Mouse (Mus musculus) embryonic facial prominence, embryonic 11.5 days (tissue): ENCODE measurements around the gene Dolpp1. TPM values are rescaled to one million over a fixed set of nuclear protein-coding genes. Genes with fewer than 3 reads are reported as not detected.

Experiments used
- ATAC-seq: fragments of 200-750 bp; cut with Nextera tagmentation; replicated peaks from 2 replicates; pipeline ENCODE4 v1.8.0; 2017; ENCODE audit warnings: low read depth; ENCODE audit not compliant: insufficient number of reproducible peaks, low FRiP score, low TSS enrichment
- DNase-seq: peaks from one replicate; pipeline ENCODE4 v3.0.0-alpha.2; 2015; ENCODE audit warnings: low spot score
- H3K27ac ChIP-seq: fragments of 300-500 bp; sonication (generic); replicated peaks from 2 replicates; pipeline ENCODE4 v1.5.1; 2014; ENCODE audit warnings: mild to moderate bottlenecking, low read depth, low read length, control low read depth
- H3K27me3 ChIP-seq: fragments of 300-500 bp; sonication (generic); 2 replicates; pipeline ENCODE4 v1.6.1; 2014; ENCODE audit warnings: mild to moderate bottlenecking, low read length, moderate library complexity, mixed read lengths; ENCODE audit not compliant: control insufficient read depth, insufficient read depth
- H3K36me3 ChIP-seq: fragments of 300-500 bp; sonication (generic); replicated peaks from 2 replicates; pipeline ENCODE4 v1.6.1; 2014; ENCODE audit warnings: low read depth, mild to moderate bottlenecking, low read length, moderate library complexity, mixed read lengths; ENCODE audit not compliant: control insufficient read depth, insufficient read depth
- H3K4me1 ChIP-seq: fragments of 300-500 bp; sonication (generic); 2 replicates; pipeline ENCODE4 v1.6.1; 2014; ENCODE audit warnings: low read length, mixed read lengths; ENCODE audit not compliant: control insufficient read depth, insufficient read depth
- H3K4me2 ChIP-seq: fragments of 300-500 bp; sonication (generic); 2 replicates; pipeline ENCODE4 v1.6.1; 2014; ENCODE audit warnings: low read depth, mild to moderate bottlenecking, control low read depth, low read length, moderate library complexity
- H3K4me3 ChIP-seq: fragments of 300-500 bp; sonication (generic); 2 replicates; pipeline ENCODE4 v1.5.1; 2014; ENCODE audit warnings: low read depth, low read length, control low read depth
- H3K9ac ChIP-seq: fragments of 300-500 bp; sonication (generic); replicated peaks from 2 replicates; pipeline ENCODE4 v1.6.1; 2014; ENCODE audit warnings: mild to moderate bottlenecking, control low read depth, low read length
- H3K9me3 ChIP-seq: fragments of 300-500 bp; sonication (generic); replicated peaks from 2 replicates; pipeline ENCODE4 v1.6.1; 2016; ENCODE audit warnings: mild to moderate bottlenecking, low read length, inconsistent platforms, mixed read lengths; ENCODE audit not compliant: control insufficient read depth
- WGBS: fragments of 180-500 bp; shearing (Covaris S2); extraction: QIAGEN DNeasy Blood & Tissue Kit; methylation state at CpG from one replicate; pipeline ENCODE4 v1.1.7; 2014; 5-methylcytosine and 5-hydroxymethylcytosine counted together
- polyA plus RNA-seq: library from polyadenylated mRNA; unstranded; fragments of >200 nt; fragmentation: Nextera tagmentation; extraction: Ambion mirVana; gene quantifications from 2 replicates; pipeline ENCODE4 v1.2.1, GENCODE M21; 2014

Gene Dolpp1
- polyA plus RNA-seq, 1 experiment from 2014 or later, result 29.1 TPM

DNA sequence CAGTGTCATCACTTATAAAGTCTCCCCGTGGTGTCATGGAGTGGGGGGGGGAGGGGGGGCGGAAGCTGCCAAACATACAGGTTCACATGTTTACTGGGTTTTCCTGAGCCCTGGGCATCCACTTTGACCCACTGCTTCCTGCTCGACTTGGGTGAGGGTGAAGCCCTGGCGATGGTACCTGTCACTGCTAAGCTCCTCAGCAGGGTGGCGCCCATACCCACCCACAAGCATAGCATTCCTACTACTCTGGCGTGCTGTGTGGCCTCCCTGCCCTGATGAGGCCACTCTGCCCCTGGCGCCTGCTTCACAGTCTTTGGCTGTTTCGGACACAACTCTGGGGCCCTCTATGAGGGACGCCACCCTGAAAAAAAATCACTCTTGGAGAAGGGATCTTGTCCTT, 35.1 kb upstream of the Dolpp1 start:
- DNase-seq, result no peak
- no peak overlapping the region for H3K4me2 ChIP-seq
- no peaks in the 10 kb centered on the region for H3K27me3 ChIP-seq
- H3K4me3 ChIP-seq, result no peak overlapping the region
- H3K9ac ChIP-seq, result no peak overlapping the region
- WGBS, result 64% methylated on average over 9 of the region's 9 CpGs
- no peaks in the 10 kb centered on the region for H3K9me3 ChIP-seq
- ATAC-seq, result no peak
- H3K36me3 ChIP-seq, result no peaks in the 10 kb centered on the region; the same call in 1 of the 2 replicates
- peaks cover 10% of the 10 kb centered on the region; the same call in 1 of the 2 replicates for H3K4me1 ChIP-seq
- H3K27ac ChIP-seq, result no peak overlapping the region

DNA sequence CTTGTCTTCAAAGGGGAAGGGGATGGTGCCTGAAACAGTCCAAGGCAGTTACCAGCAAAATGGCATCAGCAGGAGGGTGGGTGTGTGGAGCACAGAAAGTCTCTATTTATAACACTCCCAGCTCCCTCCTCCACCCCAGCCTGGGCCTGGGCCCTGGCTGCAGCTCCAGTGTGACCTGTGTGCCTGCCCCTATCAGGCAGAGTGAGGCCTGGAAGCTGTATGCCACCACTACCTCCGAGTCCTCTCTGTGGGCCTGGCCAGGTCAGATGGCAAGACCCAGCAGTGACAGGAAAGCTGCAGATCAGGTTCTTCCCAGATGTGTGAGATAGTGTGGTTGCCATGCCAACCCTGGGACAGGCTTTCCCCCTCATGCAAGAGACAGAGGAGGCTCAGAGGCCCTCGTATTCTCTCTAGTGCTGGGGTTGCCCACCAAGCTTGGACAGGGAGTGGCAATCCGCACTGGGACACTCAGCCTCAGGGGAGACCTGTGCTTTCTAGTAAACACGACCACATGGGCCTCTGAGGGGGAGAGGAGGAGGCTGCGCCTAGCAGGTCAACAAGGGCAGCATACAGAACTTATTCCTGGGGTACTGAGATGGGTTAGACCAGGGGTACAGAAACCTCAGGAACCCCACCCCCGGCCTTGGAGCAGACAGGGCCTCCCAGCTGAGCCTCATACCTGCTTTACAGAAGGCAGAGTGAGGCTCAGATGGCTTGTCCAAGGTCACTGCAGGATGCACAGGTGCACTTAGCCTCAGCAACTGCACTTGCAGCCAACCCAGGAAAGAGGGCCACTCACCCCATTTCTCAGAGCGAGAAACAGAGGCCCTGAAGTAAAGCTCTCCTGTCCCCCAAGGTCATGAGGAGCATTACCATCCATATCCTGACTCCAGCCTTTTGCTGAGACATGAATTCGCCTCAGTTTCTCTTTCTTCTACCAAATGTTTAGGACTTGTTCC, 34.2 kb upstream of the Dolpp1 start:
- Histone ChIP-seq H3K27me3 (no peaks in the 10 kb centered on the region), H3K9me3 (no peaks in the 10 kb centered on the region), H3K36me3 (no peaks in the 10 kb centered on the region), H3K9ac (peak overlapping the region; percentile 18), H3K4me3 (peak overlapping the region; percentile 75), H3K4me1 (peaks cover 10% of the 10 kb centered on the region; the same call in 1 of the 2 replicates), H3K27ac (no peak overlapping the region), H3K4me2 (peak overlapping the region; percentile 87)
- WGBS, result 50% methylated on average over 8 of the region's 8 CpGs
- no peak for ATAC-seq
- DNase-seq, result peak; percentile 38

DNA sequence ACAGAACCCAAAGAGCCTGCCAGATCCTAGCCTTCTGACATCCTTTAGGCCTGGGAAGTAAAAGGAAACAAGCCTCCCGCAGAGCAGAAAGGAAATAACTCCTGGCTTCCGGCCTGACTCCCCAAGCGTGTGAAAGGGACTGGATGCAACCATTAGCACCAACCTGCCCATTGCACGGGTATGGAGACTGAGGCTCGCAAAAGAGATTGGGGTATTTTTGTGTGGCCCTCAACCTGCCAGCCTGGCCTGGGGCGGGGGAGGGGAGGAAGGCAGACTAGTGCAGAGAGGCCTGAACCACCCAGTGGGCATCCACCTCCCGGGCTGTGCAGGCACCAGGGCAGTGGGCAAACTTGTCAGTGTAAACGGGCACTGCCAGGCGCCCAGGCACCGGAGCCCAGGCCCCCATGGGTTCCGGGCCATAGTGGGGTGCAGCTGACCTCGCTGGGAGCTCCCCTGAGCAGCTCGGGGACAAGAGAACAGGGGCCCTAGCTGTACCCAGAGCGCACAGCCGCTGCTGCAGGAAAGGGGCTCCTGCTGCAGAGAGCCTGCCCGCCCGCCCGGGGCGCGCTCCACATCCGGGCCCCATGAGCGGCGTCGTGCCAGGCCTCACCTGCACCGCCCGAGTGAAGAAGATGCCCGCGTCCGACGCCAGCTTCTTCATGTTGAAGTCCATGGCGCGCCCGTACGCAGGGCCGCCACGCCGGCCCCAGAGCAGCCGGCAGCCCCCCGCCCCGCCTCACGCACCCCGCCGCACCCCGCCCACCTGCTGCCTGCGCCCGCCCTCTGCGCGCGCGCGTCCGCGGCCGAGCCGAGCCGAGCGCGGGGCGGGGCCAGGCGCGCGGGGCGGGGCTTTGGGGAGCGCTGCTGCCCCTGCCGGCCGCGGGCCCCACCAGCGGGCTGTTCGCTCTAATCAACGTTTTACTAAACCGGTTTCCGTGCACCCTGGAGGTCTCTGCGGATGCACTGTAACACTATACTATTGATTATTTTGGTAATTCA, 33.2 kb upstream of the Dolpp1 start, which contains the start of gene Sh3glb2:
TSS of gene Sh3glb2 (minus strand) at position 805 of the 999 bp plus-strand sequence.
- peak within 1 kb of the TSS; percentile 75 for H3K4me3 ChIP-seq
- H3K4me2 ChIP-seq, result peak within 1 kb of the TSS; percentile 87
- peak; percentile 94 for DNase-seq
- WGBS, result 3% methylated on average over 71 of the region's 73 CpGs
- no peaks in the 10 kb centered on the region for H3K36me3 ChIP-seq
- ATAC-seq, result peak; percentile 49
- no peaks in the 10 kb centered on the region for H3K9me3 ChIP-seq
- no peak within 1 kb of the TSS for H3K27ac ChIP-seq
- peaks cover 10% of the 10 kb centered on the region; the same call in 1 of the 2 replicates for H3K4me1 ChIP-seq
- peak within 1 kb of the TSS; percentile 85 for H3K9ac ChIP-seq
- H3K27me3 ChIP-seq, result no peaks in the 10 kb centered on the region

- DNase-seq, result no peak
- Histone ChIP-seq H3K27me3 (no peaks in the 10 kb centered on the region), H3K9ac (no peak overlapping the region), H3K4me1 (peaks cover 10% of the 10 kb centered on the region; the same call in 1 of the 2 replicates), H3K4me3 (no peak overlapping the region), H3K4me2 (no peak overlapping the region), H3K27ac (no peak overlapping the region), H3K36me3 (no peaks in the 10 kb centered on the region), H3K9me3 (no peaks in the 10 kb centered on the region)
- no peak for ATAC-seq
- WGBS, result 77% methylated on average over 10 of the region's 10 CpGs
These were observed 31.4 kb upstream of the Dolpp1 start for GRCm38 (mm10) chr2:30360626-30361025.

DNA sequence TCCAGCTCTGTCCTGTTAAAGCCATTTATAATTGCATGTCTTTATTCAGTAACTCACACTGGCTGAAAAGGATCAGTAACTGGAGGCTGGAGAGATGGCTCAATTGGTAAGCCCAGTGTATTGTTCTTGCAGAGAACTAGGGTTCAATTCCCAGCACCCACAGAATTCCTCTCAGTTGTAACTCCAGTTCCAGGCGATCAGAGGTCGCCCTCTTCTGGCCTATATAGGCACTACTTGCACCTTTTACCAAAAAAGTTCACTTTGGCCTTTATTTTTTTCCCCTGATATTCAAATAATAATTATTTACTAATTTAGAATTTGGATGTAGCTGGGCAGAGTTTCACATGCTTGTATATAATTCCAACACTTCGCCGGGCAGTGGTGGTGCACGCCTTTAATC, 29.2 kb upstream of the Dolpp1 start:
- Histone ChIP-seq H3K4me3 (no peak overlapping the region), H3K9me3 (no peaks in the 10 kb centered on the region), H3K27ac (no peak overlapping the region), H3K4me2 (no peak overlapping the region), H3K36me3 (peaks cover 2% of the 10 kb centered on the region; the same call in 1 of the 2 replicates), H3K27me3 (no peaks in the 10 kb centered on the region), H3K4me1 (peaks cover 5% of the 10 kb centered on the region; the same call in 1 of the 2 replicates), H3K9ac (no peak overlapping the region)
- ATAC-seq (no peak), DNase-seq (no peak)
- WGBS, result 74% methylated on average over 5 of the region's 5 CpGs

DNA sequence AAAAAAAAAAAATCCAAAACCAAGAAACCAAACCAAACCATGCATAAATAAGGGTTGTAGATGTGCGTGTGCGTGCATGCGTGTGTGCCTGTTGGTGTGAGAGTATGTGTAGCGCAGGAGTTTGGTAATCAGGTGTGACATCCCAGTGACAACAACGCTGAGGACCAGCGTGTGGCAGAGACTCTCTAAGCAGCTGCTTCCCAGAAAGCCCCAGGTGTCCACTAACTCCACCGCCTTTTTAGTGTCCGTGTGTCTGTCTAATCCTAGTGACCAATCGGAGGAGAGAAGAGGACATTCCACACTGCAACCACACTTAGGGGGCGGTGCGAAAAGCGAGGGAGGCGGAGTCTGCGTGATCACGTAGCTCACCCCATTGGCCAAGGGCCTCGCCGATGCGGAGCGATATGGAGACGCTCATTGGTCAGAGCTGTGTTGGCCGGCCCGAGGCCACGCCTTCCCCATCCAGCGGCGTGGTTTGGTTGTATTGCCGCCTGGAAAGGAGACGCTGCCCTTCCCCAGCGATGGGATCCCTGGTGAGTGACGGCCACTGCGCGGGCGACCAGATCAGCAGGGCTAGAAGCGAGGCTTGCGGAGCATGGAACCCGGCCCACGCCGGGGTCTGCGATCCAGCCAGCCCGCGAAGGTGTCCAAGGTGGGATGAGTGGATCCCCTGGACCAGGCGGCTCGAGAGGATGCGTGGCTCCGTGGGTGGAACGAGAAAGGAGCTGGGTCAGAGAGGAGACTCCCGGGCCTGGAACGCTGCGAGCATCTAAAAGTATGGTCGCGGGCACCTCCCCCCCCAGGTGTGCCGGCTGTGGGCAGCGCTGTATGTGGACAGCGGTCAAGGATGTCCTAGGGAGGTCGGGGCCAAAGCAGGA, 28.0 kb upstream of the Dolpp1 start, which contains the start of gene Miga2:
TSS of gene Miga2 (plus strand) at position 461 of the 878 bp plus-strand sequence.
- WGBS, result under 1% methylated on average over 54 of the region's 54 CpGs
- no peaks in the 10 kb centered on the region for H3K27me3 ChIP-seq
- peak within 1 kb of the TSS; percentile 93 for H3K4me3 ChIP-seq
- peak within 1 kb of the TSS; percentile 88 for H3K4me2 ChIP-seq
- no peaks in the 10 kb centered on the region for H3K4me1 ChIP-seq
- ATAC-seq, result peak; percentile 98
- H3K36me3 ChIP-seq, result peaks cover 8% of the 10 kb centered on the region
- H3K9me3 ChIP-seq, result no peaks in the 10 kb centered on the region
- peak within 1 kb of the TSS; percentile 22; the same call in 1 of the 2 replicates for H3K27ac ChIP-seq
- peak; percentile 99 for DNase-seq
- peak within 1 kb of the TSS; percentile 89 for H3K9ac ChIP-seq
